Mouse (Mus musculus): Measurements from ENCODE around the gene Gm21913.
"Not testable (repeated sequence)": the region's sequence is repeated elsewhere in the genome, so short reads cannot be mapped to it uniquely, and the experiment has no call there.

Gene Gm21913

GRCm38 (mm10) chrY:74623596-74623995 is at the start of gene Gm21913:
Gene Gm21913 (plus strand): TSS chrY:74623896.
- DNase-seq (ENCODE audit: low spot score in 2 of 2) = not testable (repeated sequence)

Measured in right cerebral cortex, adult 2 months (tissue).